Mouse (Mus musculus) liver, adult 2 months (tissue): Measurements from ENCODE around the gene Rbm5.

ENCODE experiments used
- CTCF ChIP-seq: fragments of 200-500 bp; IDR thresholded peaks from 2 replicates; pipeline ENCODE4 v1.5.1; 2011; ENCODE audit warnings: low read depth, low read length, control low read depth
- POLR2A ChIP-seq: fragments of 200-500 bp; IDR thresholded peaks from 2 replicates; pipeline ENCODE4 v1.6.1; 2011; ENCODE audit warnings: low read length, control low read depth; ENCODE audit not compliant: insufficient read depth; ENCODE audit errors: extremely low read depth

DNA sequence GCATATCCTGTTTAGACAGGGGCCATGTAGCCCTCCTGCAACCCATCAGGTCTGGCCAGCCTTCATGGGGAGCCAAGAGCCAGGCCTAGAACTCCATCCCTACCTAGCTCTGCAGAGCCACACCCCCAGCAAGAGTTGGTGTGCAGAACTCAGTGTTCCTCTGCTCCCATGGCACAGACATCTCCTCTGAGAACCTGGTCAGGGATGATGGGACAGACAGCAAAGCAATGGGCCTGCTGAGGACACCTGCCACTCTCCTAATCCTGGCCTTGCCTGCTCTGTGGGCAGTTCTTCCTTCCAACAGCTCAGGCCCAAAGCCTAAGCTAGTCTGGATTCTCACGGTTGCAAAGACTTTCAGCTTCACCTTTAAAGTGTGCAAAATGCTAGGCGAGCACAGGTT lies 55.2 kb downstream of the Rbm5 start:
- TF ChIP-seq CTCF, result no peak
- TF ChIP-seq POLR2A, result no peak
